Mouse (Mus musculus) heart, embryonic 16.5 days (tissue): ENCODE data around the gene Lancl2. TPM values are rescaled to one million over a fixed set of nuclear protein-coding genes. Genes with fewer than 3 reads are reported as not detected.

ENCODE experiments used
- ATAC-seq: fragments of 200-750 bp; cut with Nextera tagmentation; replicated peaks from 2 replicates; pipeline ENCODE4 v1.8.0; 2017; ENCODE audit warnings: moderate number of reproducible peaks; ENCODE audit not compliant: insufficient read depth, low FRiP score; ENCODE audit errors: extremely low read depth
- H3K27ac ChIP-seq: fragments of 300-500 bp; sonication (generic); 2 replicates; pipeline ENCODE4 v1.5.1; 2014; ENCODE audit warnings: mild to moderate bottlenecking, low read length, control low read depth, moderate library complexity
- H3K27me3 ChIP-seq: fragments of 300-500 bp; sonication (generic); 2 replicates; pipeline ENCODE4 v1.6.1; 2014; ENCODE audit warnings: low read length, mixed read lengths; ENCODE audit not compliant: control insufficient read depth, insufficient read depth
- H3K36me3 ChIP-seq: fragments of 300-500 bp; sonication (generic); 2 replicates; pipeline ENCODE4 v1.6.1; 2014; ENCODE audit not compliant: control insufficient read depth, insufficient read depth
- H3K4me1 ChIP-seq: fragments of 300-500 bp; sonication (generic); 2 replicates; pipeline ENCODE4 v1.6.1; 2014; ENCODE audit warnings: low read length, mixed read lengths; ENCODE audit not compliant: control insufficient read depth, insufficient read depth
- H3K4me2 ChIP-seq: fragments of 300-500 bp; sonication (generic); 2 replicates; pipeline ENCODE4 v1.6.1; 2014; ENCODE audit warnings: low read depth, mild to moderate bottlenecking, control low read depth, low read length
- H3K4me3 ChIP-seq: fragments of 300-500 bp; sonication (generic); 2 replicates; pipeline ENCODE4 v1.5.1; 2014; ENCODE audit warnings: mild to moderate bottlenecking, control low read depth, low read length
- H3K9ac ChIP-seq: fragments of 300-500 bp; sonication (generic); 2 replicates; pipeline ENCODE4 v1.6.1; 2014; ENCODE audit warnings: low read length, control low read depth
- H3K9me3 ChIP-seq: fragments of 300-500 bp; sonication (generic); replicated peaks from 2 replicates; pipeline ENCODE4 v1.6.1; 2016; ENCODE audit warnings: low read length; ENCODE audit not compliant: control insufficient read depth
- WGBS: fragments of 180-500 bp; shearing (Covaris S2); extraction: QIAGEN DNeasy Blood & Tissue Kit; methylation state at CpG from one replicate; pipeline ENCODE4 v1.1.7; 2014; 5-methylcytosine and 5-hydroxymethylcytosine counted together
- polyA plus RNA-seq: library from polyadenylated mRNA; unstranded; fragments of >200 nt; fragmentation: Nextera tagmentation; extraction: Ambion mirVana; gene quantifications from 2 replicates; pipeline ENCODE4 v1.2.1, GENCODE M21; 2015

Gene Lancl2
- polyA plus RNA-seq = 18.7 and 18.9 TPM in 2 replicates

GRCm38 (mm10) chr6:57702376-57702742 lies at the start of gene Lancl2:
Gene Lancl2 (plus strand): TSS chr6:57702540.
- Histone ChIP-seq H3K9me3 (no peaks in the 10 kb centered on the region), H3K9ac (peak within 1 kb of the TSS; percentile 81), H3K4me3 (peak within 1 kb of the TSS; percentile 63), H3K27ac (peak within 1 kb of the TSS; percentile 93), H3K4me1 (peaks cover 8% of the 10 kb centered on the region), H3K4me2 (peak within 1 kb of the TSS; percentile 76), H3K27me3 (no peaks in the 10 kb centered on the region), H3K36me3 (no peaks in the 10 kb centered on the region)
- ATAC-seq = peak; percentile 2; the same call in 1 of the 2 replicates
- WGBS = under 1% methylated on average over 10 of the region's 10 CpGs

DNA sequence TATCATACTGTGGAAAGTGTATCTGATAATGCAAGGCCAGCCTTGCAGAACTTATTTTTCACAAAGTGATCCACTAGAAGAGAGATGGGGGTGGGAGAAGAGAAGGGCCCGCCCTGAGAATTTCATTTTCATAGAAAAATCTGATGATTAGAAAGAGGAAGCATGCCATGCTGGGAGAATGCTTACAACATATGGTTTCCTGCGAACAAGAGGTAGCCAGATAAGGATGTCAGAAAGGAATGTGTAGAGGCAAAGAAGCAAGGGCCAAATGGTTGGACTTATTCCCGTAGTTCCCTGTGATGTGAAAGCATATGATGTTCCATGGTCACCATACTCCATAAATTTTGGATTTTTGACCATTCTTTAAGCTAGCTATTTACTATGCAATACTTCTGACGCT lies 41.0 kb upstream of the Lancl2 start:
- ATAC-seq = no peak
- no peaks in the 10 kb centered on the region for H3K9me3 ChIP-seq
- H3K27ac ChIP-seq = no peak overlapping the region
- no peak overlapping the region for H3K4me2 ChIP-seq
- WGBS = 47% methylated on average over 4 of the region's 4 CpGs
- H3K36me3 ChIP-seq = no peaks in the 10 kb centered on the region
- H3K4me3 ChIP-seq = no peak overlapping the region
- H3K27me3 ChIP-seq = no peaks in the 10 kb centered on the region
- H3K4me1 ChIP-seq = peaks cover 6% of the 10 kb centered on the region; the same call in 1 of the 2 replicates
- H3K9ac ChIP-seq = no peak overlapping the region

- WGBS = 86% methylated on average over 1 of the region's 1 CpGs
- no peaks in the 10 kb centered on the region for H3K9me3 ChIP-seq
- H3K36me3 ChIP-seq = peaks cover 28% of the 10 kb centered on the region
- no peaks in the 10 kb centered on the region for H3K4me1 ChIP-seq
- H3K4me2 ChIP-seq = no peak overlapping the region
- no peak overlapping the region for H3K27ac ChIP-seq
- H3K27me3 ChIP-seq = no peaks in the 10 kb centered on the region
- H3K9ac ChIP-seq = no peak overlapping the region
- no peak overlapping the region for H3K4me3 ChIP-seq
- no peak for ATAC-seq
Observed at GRCm38 (mm10) chr6:57684156-57684555, 18.2 kb upstream of the Lancl2 start.

DNA sequence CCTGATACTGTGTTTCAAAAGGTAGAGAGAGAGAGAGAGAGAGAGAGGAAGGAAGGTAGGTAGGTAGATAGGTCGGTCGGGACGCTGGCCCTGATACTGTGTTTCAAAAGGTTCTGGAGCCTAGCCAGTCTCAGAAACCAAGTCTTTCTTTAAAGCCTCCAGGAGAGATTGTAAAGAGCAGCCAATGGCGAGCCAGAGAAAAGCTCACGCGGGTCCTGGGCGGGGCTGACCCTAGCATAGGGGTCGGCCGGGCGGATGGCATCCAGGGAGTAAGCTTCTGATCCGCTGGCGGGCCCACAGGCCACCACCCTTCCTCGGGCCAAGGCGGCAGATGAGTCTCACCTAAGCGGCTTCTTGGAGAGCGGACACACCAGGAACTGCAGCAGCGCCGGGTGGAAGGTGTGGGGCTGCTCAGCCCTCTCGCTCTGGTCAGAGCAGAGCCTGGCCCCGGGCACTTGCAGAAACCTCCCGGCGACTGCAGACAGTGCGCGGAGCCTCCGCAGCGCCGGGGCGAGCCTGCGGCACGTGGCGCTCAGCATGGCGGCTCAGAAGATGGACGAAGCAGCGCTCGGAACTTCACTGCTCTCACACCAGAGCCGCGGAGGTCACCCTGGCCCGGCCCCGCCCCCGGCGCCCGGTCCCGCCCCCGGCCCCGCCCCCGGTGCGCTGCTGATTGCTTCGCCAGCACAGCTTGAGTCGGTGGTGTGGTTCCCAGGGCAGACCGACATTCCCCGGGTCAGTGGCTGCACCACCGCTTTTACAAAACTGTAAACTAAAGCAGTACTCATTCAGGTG lies 10.7 kb upstream of the Lancl2 start, which contains the start of gene Pyurf:
Gene Pyurf, minus strand, starts transcription at position 612 of the 795 bp plus-strand sequence.
- ATAC-seq = peak; percentile 97
- no peaks in the 10 kb centered on the region for H3K9me3 ChIP-seq
- H3K36me3 ChIP-seq = peaks cover 25% of the 10 kb centered on the region
- peak within 1 kb of the TSS; percentile 93 for H3K4me2 ChIP-seq
- peak within 1 kb of the TSS; percentile 97 for H3K9ac ChIP-seq
- H3K27me3 ChIP-seq = no peaks in the 10 kb centered on the region
- peaks cover 4% of the 10 kb centered on the region; the same call in 1 of the 2 replicates for H3K4me1 ChIP-seq
- peak within 1 kb of the TSS; percentile 91 for H3K4me3 ChIP-seq
- under 1% methylated on average over 52 of the region's 52 CpGs for WGBS
- H3K27ac ChIP-seq = peak within 1 kb of the TSS; percentile 100

DNA sequence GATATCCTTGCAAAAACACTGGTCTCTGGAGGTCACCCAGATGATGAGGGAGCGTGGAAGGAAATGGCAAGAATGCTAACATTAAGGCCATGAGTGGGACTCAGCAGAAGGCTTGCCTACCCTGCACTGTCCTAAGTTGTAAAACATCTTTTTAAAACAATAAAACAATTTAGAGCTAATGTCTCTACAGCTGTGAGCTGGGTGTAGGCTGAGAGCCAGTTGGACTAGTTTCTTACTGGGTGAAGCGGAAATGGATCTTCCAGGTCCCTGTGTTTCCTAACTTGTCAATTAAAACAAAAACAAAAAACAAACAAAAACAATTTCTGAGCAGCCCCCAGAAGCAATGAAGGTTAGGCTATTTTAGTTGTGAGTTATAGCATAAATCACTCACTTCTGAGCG lies 9.2 kb upstream of the Lancl2 start:
- 90% methylated on average over 3 of the region's 3 CpGs for WGBS
- no peak for ATAC-seq
- H3K4me3 ChIP-seq = no peak overlapping the region

GRCm38 (mm10) chr6:57701686-57702085 lies 654 bp upstream of the Lancl2 start:
- ATAC-seq = no peak
- Histone ChIP-seq H3K9ac (no peak overlapping the region), H3K27me3 (no peaks in the 10 kb centered on the region), H3K27ac (no peak overlapping the region), H3K9me3 (no peaks in the 10 kb centered on the region), H3K36me3 (no peaks in the 10 kb centered on the region), H3K4me2 (peak overlapping the region; percentile 76; the same call in 1 of the 2 replicates), H3K4me1 (peaks cover 8% of the 10 kb centered on the region), H3K4me3 (no peak overlapping the region)
- WGBS = 55% methylated on average over 4 of the region's 4 CpGs

More for the DNA sequence above, 9.2 kb upstream of the Lancl2 start:
- H3K9ac ChIP-seq = no peak overlapping the region
- H3K4me2 ChIP-seq = no peak overlapping the region
- H3K27me3 ChIP-seq = no peaks in the 10 kb centered on the region
- no peak overlapping the region for H3K27ac ChIP-seq
- H3K36me3 ChIP-seq = peaks cover 16% of the 10 kb centered on the region
- peaks cover 4% of the 10 kb centered on the region; the same call in 1 of the 2 replicates for H3K4me1 ChIP-seq
- no peaks in the 10 kb centered on the region for H3K9me3 ChIP-seq

DNA sequence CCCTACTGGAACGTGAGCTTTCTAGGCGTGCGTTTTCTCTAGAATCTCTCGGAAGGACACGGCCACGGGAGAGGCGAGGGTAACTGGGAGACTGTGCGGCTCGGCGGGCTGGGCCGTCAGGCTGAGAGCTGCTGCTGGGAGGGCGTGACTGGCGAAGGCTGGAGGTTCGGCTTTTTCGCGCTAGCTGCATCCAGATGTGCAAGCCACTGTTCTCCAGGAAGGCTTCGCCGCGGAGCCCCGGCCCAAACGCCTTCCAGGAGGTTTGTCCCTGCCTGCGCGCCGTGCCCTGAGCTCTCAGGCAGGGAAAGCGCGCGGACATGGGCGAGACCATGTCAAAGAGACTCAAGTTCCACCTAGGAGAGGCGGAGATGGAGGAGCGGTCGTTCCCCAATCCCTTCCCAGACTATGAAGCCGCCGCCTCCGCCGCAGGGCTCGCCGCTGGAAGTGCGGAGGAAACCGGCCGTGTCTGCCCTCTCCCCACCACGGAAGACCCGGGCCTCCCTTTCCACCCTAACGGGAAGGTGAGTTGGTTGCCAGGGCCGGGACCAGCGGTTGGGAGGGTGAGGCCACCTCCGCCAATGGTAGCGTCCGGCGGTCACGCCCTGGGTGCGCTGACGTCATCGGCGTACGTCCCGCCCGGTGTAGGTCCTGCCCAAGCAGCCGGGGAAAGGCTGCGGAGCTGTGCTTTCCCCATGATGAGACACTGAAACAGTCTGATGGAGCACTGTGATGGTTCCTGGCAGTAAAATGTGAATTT lies 581 bp downstream of the Lancl2 start:
- ATAC-seq = peak; percentile 99
- peak overlapping the region; percentile 81 for H3K9ac ChIP-seq
- no peaks in the 10 kb centered on the region for H3K9me3 ChIP-seq
- H3K4me3 ChIP-seq = peak overlapping the region; percentile 63
- no peaks in the 10 kb centered on the region for H3K36me3 ChIP-seq
- peaks cover 8% of the 10 kb centered on the region for H3K4me1 ChIP-seq
- H3K27ac ChIP-seq = peak overlapping the region; percentile 93
- under 1% methylated on average over 57 of the region's 59 CpGs for whole genome bisulfite sequencing
- peak overlapping the region; percentile 76 for H3K4me2 ChIP-seq
- H3K27me3 ChIP-seq = no peaks in the 10 kb centered on the region

DNA sequence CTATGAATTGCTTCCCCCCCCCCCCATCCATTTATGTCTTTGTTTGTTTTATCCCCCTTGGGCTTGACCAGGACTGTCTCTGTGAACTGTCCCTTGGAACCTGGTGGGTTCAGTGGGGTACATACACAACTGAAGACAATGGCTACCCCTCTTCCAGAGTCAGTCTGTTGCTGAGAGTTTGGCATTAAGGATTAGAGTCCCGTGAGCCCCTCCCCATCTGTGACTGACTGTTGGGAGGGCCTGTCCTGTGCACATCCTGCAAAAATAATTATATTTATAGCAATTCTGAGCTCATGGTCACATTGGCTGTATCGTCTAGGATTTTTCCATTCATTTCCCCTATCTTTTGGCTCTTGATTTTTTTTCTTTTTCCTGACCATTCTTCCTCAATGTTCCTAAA lies 1.4 kb downstream of the Lancl2 start:
- Histone ChIP-seq H3K9me3 (no peaks in the 10 kb centered on the region), H3K4me2 (peak overlapping the region; percentile 76), H3K27ac (peak overlapping the region; percentile 93), H3K27me3 (no peaks in the 10 kb centered on the region), H3K9ac (peak overlapping the region; percentile 81), H3K36me3 (no peaks in the 10 kb centered on the region), H3K4me1 (peaks cover 8% of the 10 kb centered on the region), H3K4me3 (peak overlapping the region; percentile 63)
- 11% methylated on average over 2 of the region's 2 CpGs for WGBS
- 0 out of 2 replicates have a peak, but pooled peaks have one; percentile 10 for ATAC-seq

DNA sequence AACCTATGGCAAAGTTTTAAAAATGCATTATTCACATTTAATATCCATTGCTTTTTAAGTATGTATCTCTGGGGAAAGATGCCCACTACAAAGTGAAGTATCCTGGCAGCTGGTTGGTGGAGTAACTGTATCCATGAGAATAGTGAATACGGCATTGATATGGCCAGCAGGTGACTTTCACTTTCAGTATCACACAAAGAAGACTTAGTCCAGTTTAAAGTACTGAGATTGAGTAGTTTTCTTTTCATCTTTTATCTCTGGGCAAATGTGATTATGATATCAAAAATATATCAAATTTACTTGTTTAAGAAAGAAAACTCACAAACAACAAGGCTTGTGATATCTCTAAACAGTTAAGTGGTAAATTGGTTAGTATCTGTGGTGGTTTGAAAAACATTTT lies 4.4 kb downstream of the Lancl2 start:
- Histone ChIP-seq H3K36me3 (no peaks in the 10 kb centered on the region), H3K4me3 (no peak overlapping the region), H3K27ac (no peak overlapping the region), H3K9me3 (no peaks in the 10 kb centered on the region), H3K4me1 (peaks cover 6% of the 10 kb centered on the region), H3K4me2 (no peak overlapping the region), H3K27me3 (no peaks in the 10 kb centered on the region), H3K9ac (no peak overlapping the region)
- 91% methylated on average over 1 of the region's 1 CpGs for WGBS
- no peak for ATAC-seq
